Mouse (Mus musculus) myocyte (in vitro differentiated cells): Measurements from ENCODE around the gene Arpc1b.

Experiments
- E2F4 ChIP-seq: IDR thresholded peaks from one replicate; pipeline ENCODE4 v1.6.1; 2011; ENCODE audit warnings: mild to moderate bottlenecking, control low read depth, moderate library complexity; ENCODE audit not compliant: insufficient read depth
- MAX ChIP-seq: IDR thresholded peaks from one replicate; pipeline ENCODE4 v1.6.1; 2011; ENCODE audit warnings: low read depth, mild to moderate bottlenecking, control low read depth
- POLR2A ChIP-seq: IDR thresholded peaks from one replicate; pipeline ENCODE4 v1.6.1; 2011; ENCODE audit warnings: low read depth, mild to moderate bottlenecking, control low read depth, moderate library complexity; ENCODE audit not compliant: insufficient read length
- TCF12 ChIP-seq: IDR thresholded peaks from one replicate; pipeline ENCODE4 v1.6.1; 2011; ENCODE audit warnings: mild to moderate bottlenecking, control low read depth; ENCODE audit not compliant: poor library complexity, insufficient read depth, severe bottlenecking
- USF1 ChIP-seq: IDR thresholded peaks from one replicate; pipeline ENCODE4 v1.6.1; 2011; ENCODE audit warnings: low read depth, mild to moderate bottlenecking, control low read depth, moderate library complexity

DNA sequence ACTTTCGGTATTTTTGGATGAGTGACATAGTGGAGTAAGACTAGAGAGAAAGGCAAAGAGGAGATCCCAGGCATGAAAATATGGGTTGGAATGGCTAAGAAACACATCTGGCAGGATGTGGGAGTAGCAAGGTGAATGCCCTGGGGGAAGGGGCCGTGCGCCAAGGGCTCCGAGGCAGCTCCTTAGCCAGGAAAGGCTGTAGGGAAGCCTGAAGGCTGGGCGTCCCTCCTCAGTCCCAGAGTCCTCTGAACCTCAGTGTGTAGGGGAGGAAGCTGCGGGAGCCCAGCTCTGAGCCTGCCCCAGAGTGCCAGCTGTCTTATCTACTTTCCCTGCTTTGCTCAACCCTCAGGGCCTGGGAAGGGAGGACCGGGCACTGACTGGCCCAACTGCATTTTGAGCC, 6.9 kb downstream of the Arpc1b start:
- TF ChIP-seq POLR2A (no peak), E2F4 (no peak), TCF12 (no peak), MAX (no peak), USF1 (no peak)
